Mouse (Mus musculus) lung, postnatal 0 days (tissue): ENCODE data around the gene Samd4b. TPM values are rescaled to one million over a fixed set of nuclear protein-coding genes. Genes with fewer than 3 reads are reported as not detected.
A peak's percentile ranks its signal among the peaks of the same experiment; 100 is the strongest.

ENCODE experiments used
- ATAC-seq: fragments of 200-750 bp; cut with Nextera tagmentation; 2 replicates; pipeline ENCODE4 v1.8.0; 2017; ENCODE audit warnings: moderate library complexity
- DNase-seq: peaks from one replicate; pipeline ENCODE4 v3.0.0-alpha.2; 2016; ENCODE audit warnings: low spot score
- H3K27ac ChIP-seq: fragments of 300-500 bp; sonication (generic); 2 replicates; pipeline ENCODE4 v1.5.1; 2014; ENCODE audit warnings: antibody characterized with exemption, mild to moderate bottlenecking, low read length, mixed read lengths
- H3K27me3 ChIP-seq: fragments of 300-500 bp; sonication (generic); replicated peaks from 2 replicates; pipeline ENCODE4 v1.6.1; 2014; ENCODE audit warnings: low read length, mixed read lengths; ENCODE audit not compliant: insufficient read depth
- H3K36me3 ChIP-seq: fragments of 300-500 bp; sonication (generic); 2 replicates; pipeline ENCODE4 v1.6.1; 2014; ENCODE audit warnings: low read length, mixed read lengths; ENCODE audit not compliant: insufficient read depth
- H3K4me1 ChIP-seq: fragments of 300-500 bp; sonication (generic); 2 replicates; pipeline ENCODE4 v1.6.1; 2014; ENCODE audit warnings: antibody characterized with exemption, low read depth, low read length, mixed read lengths; ENCODE audit not compliant: insufficient read depth
- H3K4me2 ChIP-seq: fragments of 300-500 bp; sonication (generic); replicated peaks from 2 replicates; pipeline ENCODE4 v1.6.1; 2014; ENCODE audit warnings: low read depth, mild to moderate bottlenecking, low read length, moderate library complexity, mixed read lengths
- H3K4me3 ChIP-seq: fragments of 300-500 bp; sonication (generic); 2 replicates; pipeline ENCODE4 v1.5.1; 2014; ENCODE audit warnings: low read depth, low read length
- H3K9ac ChIP-seq: fragments of 300-500 bp; sonication (generic); replicated peaks from 2 replicates; pipeline ENCODE4 v1.6.1; 2014; ENCODE audit warnings: low read depth, mild to moderate bottlenecking
- H3K9me3 ChIP-seq: fragments of 300-500 bp; sonication (generic); 2 replicates; pipeline ENCODE4 v1.6.1; 2016; ENCODE audit warnings: low read length, mixed read lengths
- CTCF ChIP-seq: IDR thresholded peaks from 2 replicates; pipeline ENCODE4 v1.5.1; 2016; ENCODE audit warnings: antibody characterized with exemption, mild to moderate bottlenecking
- EP300 ChIP-seq: IDR thresholded peaks from 2 replicates; pipeline ENCODE4 v1.6.1; 2016; ENCODE audit warnings: antibody characterized with exemption, mild to moderate bottlenecking, control low read depth
- WGBS: fragments of 180-500 bp; shearing (Covaris S2); extraction: QIAGEN DNeasy Blood & Tissue Kit; methylation state at CpG from one replicate; pipeline ENCODE4 v1.1.7; 2014; 5-methylcytosine and 5-hydroxymethylcytosine counted together
- polyA plus RNA-seq: library from polyadenylated mRNA; unstranded; fragments of >200 nt; fragmentation: Nextera tagmentation; extraction: Ambion mirVana; gene quantifications from 2 replicates; pipeline ENCODE4 v1.2.1, GENCODE M21; 2015

Samd4b gene
- polyA plus RNA-seq, 1 experiment from 2014 or later = 13.4 TPM

GRCm38 (mm10) chr7:28585001-28585400, 12.9 kb downstream of the Samd4b start:
- Histone ChIP-seq H3K4me3 (no peak overlapping the region), H3K27me3 (no peaks in the 10 kb centered on the region), H3K36me3 (0 out of 2 replicates have a peak, but pooled peaks cover 8% of the 10 kb centered on the region), H3K27ac (peak overlapping the region; percentile 85), H3K4me1 (peaks cover 49% of the 10 kb centered on the region), H3K9ac (no peak overlapping the region), H3K9me3 (no peaks in the 10 kb centered on the region), H3K4me2 (no peak overlapping the region)
- ATAC-seq = peak; percentile 27; the same call in 1 of the 2 replicates
- WGBS = 41% methylated on average over 6 of the region's 6 CpGs
- peak; percentile 60 for DNase-seq
- no peak for TF ChIP-seq EP300
- peak; percentile 34; the same call in 1 of the 2 replicates for TF ChIP-seq CTCF

- Histone ChIP-seq H3K27me3 (no peaks in the 10 kb centered on the region), H3K27ac (peak overlapping the region; percentile 85), H3K9me3 (no peaks in the 10 kb centered on the region), H3K4me3 (no peak overlapping the region), H3K9ac (no peak overlapping the region), H3K4me1 (peaks cover 50% of the 10 kb centered on the region), H3K4me2 (no peak overlapping the region), H3K36me3 (0 out of 2 replicates have a peak, but pooled peaks cover 8% of the 10 kb centered on the region)
- no peak for DNase-seq
- no peak for TF ChIP-seq EP300
- TF ChIP-seq CTCF = no peak
- ATAC-seq = no peak
- WGBS = 48% methylated on average over 4 of the region's 4 CpGs
These were observed 13.5 kb downstream of the Samd4b start for GRCm38 (mm10) chr7:28584468-28584867.

GRCm38 (mm10) chr7:28583570-28584344, 14.2 kb downstream of the Samd4b start:
- Histone ChIP-seq H3K36me3 (0 out of 2 replicates have a peak, but pooled peaks cover 8% of the 10 kb centered on the region), H3K4me3 (no peak overlapping the region), H3K27me3 (no peaks in the 10 kb centered on the region), H3K9me3 (no peaks in the 10 kb centered on the region), H3K27ac (peak overlapping the region; percentile 85), H3K4me1 (peaks cover 50% of the 10 kb centered on the region), H3K9ac (no peak overlapping the region), H3K4me2 (no peak overlapping the region)
- ATAC-seq (peak; percentile 69), DNase-seq (peak; percentile 74)
- no peak for TF ChIP-seq CTCF
- no peak for TF ChIP-seq EP300
- WGBS = 52% methylated on average over 8 of the region's 8 CpGs

- no peak for ATAC-seq
- peak overlapping the region; percentile 85; the same call in 1 of the 2 replicates for H3K27ac ChIP-seq
- no peaks in the 10 kb centered on the region for H3K9me3 ChIP-seq
These were observed 15.1 kb downstream of the Samd4b start for GRCm38 (mm10) chr7:28582841-28583240.

GRCm38 (mm10) chr7:28581721-28582120, 16.2 kb downstream of the Samd4b start:
- no peaks in the 10 kb centered on the region for H3K9me3 ChIP-seq
- H3K4me3 ChIP-seq = no peak overlapping the region
- DNase-seq (no peak), ATAC-seq (no peak)
- no peaks in the 10 kb centered on the region for H3K27me3 ChIP-seq
- peaks cover 48% of the 10 kb centered on the region for H3K4me1 ChIP-seq
- H3K36me3 ChIP-seq = 0 out of 2 replicates have a peak, but pooled peaks cover 5% of the 10 kb centered on the region
- WGBS = 65% methylated on average over 4 of the region's 4 CpGs
- H3K27ac ChIP-seq = 0 out of 2 replicates have a peak overlapping the region, but pooled peaks have one; percentile 43
- H3K9ac ChIP-seq = no peak overlapping the region
- TF ChIP-seq EP300 (no peak), CTCF (no peak)
- H3K4me2 ChIP-seq = no peak overlapping the region

More at GRCm38 (mm10) chr7:28582841-28583240, 15.1 kb downstream of the Samd4b start:
- TF ChIP-seq EP300 (no peak), CTCF (no peak)
- Histone ChIP-seq H3K4me1 (peaks cover 48% of the 10 kb centered on the region), H3K36me3 (0 out of 2 replicates have a peak, but pooled peaks cover 5% of the 10 kb centered on the region), H3K4me2 (no peak overlapping the region), H3K9ac (no peak overlapping the region), H3K27me3 (no peaks in the 10 kb centered on the region), H3K4me3 (no peak overlapping the region)
- 72% methylated on average over 11 of the region's 11 CpGs for WGBS
- no peak for DNase-seq

- WGBS = 46% methylated on average over 5 of the region's 5 CpGs
- TF ChIP-seq CTCF (no peak), EP300 (no peak)
- Histone ChIP-seq H3K27ac (no peak overlapping the region), H3K9me3 (no peaks in the 10 kb centered on the region), H3K4me3 (no peak overlapping the region), H3K9ac (no peak overlapping the region), H3K4me1 (peaks cover 45% of the 10 kb centered on the region; the same call in 1 of the 2 replicates), H3K4me2 (no peak overlapping the region), H3K36me3 (0 out of 2 replicates have a peak, but pooled peaks cover 5% of the 10 kb centered on the region), H3K27me3 (no peaks in the 10 kb centered on the region)
- DNase-seq (no peak), ATAC-seq (no peak)
These were observed 18.1 kb downstream of the Samd4b start for GRCm38 (mm10) chr7:28579826-28580225.
